Mouse (Mus musculus): ENCODE measurements around the gene Ugt8a.

Ugt8a gene

GRCm38 (mm10) chr3:125869873-125870272 lies 68.5 kb downstream of the Ugt8a start:
- CTCF ChIA-PET = interaction anchor here (0.7 kb wide), 1 partner anchor 206 kb away, joined by 4 read pairs; no protein-coding TSS in a partner anchor

DNA sequence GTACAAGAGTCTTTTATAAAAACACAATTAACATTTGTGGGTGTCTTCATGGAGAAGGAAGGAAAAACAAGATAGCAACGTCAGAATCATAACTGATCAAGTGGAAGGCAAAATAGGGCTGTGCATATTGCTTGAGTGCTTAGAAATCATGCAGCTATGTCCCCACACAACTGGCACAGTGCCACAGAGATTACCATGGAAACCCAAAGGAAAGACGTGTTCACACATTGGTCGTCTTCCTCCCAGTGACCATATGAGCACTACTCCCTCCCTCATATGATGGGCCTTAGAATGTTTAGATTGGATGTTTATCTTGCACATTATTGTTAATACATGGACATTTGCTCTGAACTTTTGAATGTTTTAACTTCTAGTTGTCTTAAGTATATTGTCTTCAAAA lies 76.8 kb downstream of the Ugt8a start:
- CTCF ChIA-PET = no interaction called here

DNA sequence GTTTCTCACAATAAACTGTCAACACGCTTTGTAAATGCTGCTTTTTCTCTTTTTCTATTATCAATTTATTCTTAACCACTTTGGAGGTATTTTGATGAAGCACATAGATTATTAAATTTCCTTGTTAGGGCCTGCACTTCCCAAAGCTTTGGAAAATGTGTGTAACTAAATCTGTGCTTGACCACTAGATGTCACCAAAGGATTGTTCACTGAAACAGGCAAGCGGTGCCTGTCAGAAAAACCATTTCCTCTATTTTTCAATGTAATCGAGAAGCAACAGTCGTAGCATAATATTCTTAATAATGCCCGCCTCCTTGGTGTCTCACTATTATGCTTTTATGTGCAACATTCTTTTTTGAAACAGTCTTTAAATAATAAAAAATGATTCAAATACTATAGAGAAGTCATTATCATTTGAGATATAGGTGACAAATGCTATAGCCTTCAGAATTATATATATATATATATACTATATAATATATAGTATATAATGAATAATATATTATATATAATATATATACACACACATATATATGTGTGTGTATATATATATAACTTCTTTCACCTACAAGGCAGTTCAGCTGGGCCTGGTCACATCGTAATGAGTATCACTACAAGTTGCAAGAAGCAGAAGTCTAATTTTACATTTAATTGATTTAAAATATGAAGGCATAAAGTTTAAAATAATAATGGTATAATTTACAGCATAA lies 89.1 kb downstream of the Ugt8a start:
- CTCF ChIA-PET = no interaction called here

- CTCF ChIA-PET = no interaction called here
These were observed 110.4 kb downstream of the Ugt8a start for GRCm38 (mm10) chr3:125828051-125828450.

DNA sequence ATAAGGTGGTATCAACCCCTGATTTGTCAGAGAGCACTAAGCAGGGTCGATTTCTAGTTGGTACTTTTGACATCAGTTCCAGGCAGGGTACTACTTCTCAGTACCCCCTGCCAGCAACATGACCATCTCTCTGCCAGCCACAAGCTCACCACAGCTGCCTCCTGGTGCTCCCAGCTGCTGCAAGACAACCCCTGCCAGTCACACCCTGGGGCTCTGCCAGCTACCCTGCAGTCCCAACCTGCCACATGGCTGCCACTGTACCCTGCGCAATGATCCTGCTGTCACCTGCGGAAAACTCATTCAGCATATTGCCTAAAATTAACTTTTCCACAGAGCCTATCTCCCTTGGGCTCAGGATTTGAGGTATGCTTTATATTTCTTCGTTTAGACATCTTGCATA lies 111.2 kb downstream of the Ugt8a start:
- CTCF ChIA-PET = no interaction called here

- CTCF ChIA-PET = no interaction called here
These were observed 118.7 kb downstream of the Ugt8a start for GRCm38 (mm10) chr3:125819741-125820140.
